Mouse (Mus musculus) heart, embryonic 14.5 days (tissue): Measurements from ENCODE around the gene Gtf2a2. TPM values are rescaled to one million over a fixed set of nuclear protein-coding genes. Genes with fewer than 3 reads are reported as not detected.

ENCODE experiments used
- ATAC-seq: fragments of 200-750 bp; cut with Nextera tagmentation; 2 replicates; pipeline ENCODE4 v1.8.0; 2017; ENCODE audit warnings: low read depth, moderate TSS enrichment; ENCODE audit not compliant: insufficient number of reproducible peaks, insufficient read depth, low FRiP score
- H3K27ac ChIP-seq, 2 experiments: fragments of 200-500 bp in 1 of 2; fragments of 300-500 bp in 1 of 2; sonication (generic) in 1 of 2; replicated peaks in 1 of 2; 2 replicates each; pipeline ENCODE4 v1.5.1; 2012 to 2014; ENCODE audit warnings: low read depth in 2 of 2, low read length in 2 of 2, control low read depth in 1 of 2, mild to moderate bottlenecking in 1 of 2, mixed read lengths in 1 of 2; ENCODE audit not compliant: control insufficient read depth in 1 of 2, insufficient read depth in 1 of 2
- H3K27me3 ChIP-seq: fragments of 300-500 bp; sonication (generic); 2 replicates; pipeline ENCODE4 v1.6.1; 2014; ENCODE audit warnings: mild to moderate bottlenecking, low read length, control low read depth; ENCODE audit not compliant: control insufficient read depth, insufficient read depth
- H3K36me3 ChIP-seq: fragments of 300-500 bp; sonication (generic); 2 replicates; pipeline ENCODE4 v1.6.1; 2014; ENCODE audit warnings: mild to moderate bottlenecking, control low read depth, low read length, mixed read lengths; ENCODE audit not compliant: control insufficient read depth, insufficient read depth
- H3K4me1 ChIP-seq, 2 experiments: fragments of 200-500 bp in 1 of 2; fragments of 300-500 bp in 1 of 2; sonication (generic) in 1 of 2; 2 replicates each; pipeline ENCODE4 v1.6.1; 2012 to 2014; ENCODE audit warnings: low read length in 2 of 2, control low read depth in 1 of 2, mixed read lengths in 1 of 2; ENCODE audit not compliant: control insufficient read depth in 2 of 2, insufficient read depth in 2 of 2
- H3K4me2 ChIP-seq: fragments of 300-500 bp; sonication (generic); 2 replicates; pipeline ENCODE4 v1.6.1; 2014; ENCODE audit warnings: mild to moderate bottlenecking, low read length
- H3K4me3 ChIP-seq, 2 experiments: fragments of 200-500 bp in 1 of 2; fragments of 300-500 bp in 1 of 2; sonication (generic) in 1 of 2; 2 replicates each; pipeline ENCODE4 v1.5.1; 2012 to 2014; ENCODE audit warnings: low read length in 2 of 2, mild to moderate bottlenecking in 2 of 2, control low read depth in 1 of 2, low read depth in 1 of 2, moderate library complexity in 1 of 2; ENCODE audit not compliant: control insufficient read depth in 1 of 2, insufficient read depth in 1 of 2
- H3K9ac ChIP-seq: fragments of 300-500 bp; sonication (generic); 2 replicates; pipeline ENCODE4 v1.6.1; 2014; ENCODE audit warnings: mild to moderate bottlenecking, low read length
- H3K9me3 ChIP-seq: fragments of 300-500 bp; sonication (generic); 2 replicates; pipeline ENCODE4 v1.6.1; 2016; ENCODE audit warnings: low read length, control low read depth; ENCODE audit not compliant: control insufficient read depth
- WGBS: fragments of 180-500 bp; shearing (Covaris S2); extraction: QIAGEN DNeasy Blood & Tissue Kit; methylation state at CpG from one replicate; pipeline ENCODE4 v1.1.7; 2014; 5-methylcytosine and 5-hydroxymethylcytosine counted together
- polyA plus RNA-seq: library from polyadenylated mRNA; unstranded; fragments of >200 nt; fragmentation: Nextera tagmentation; extraction: Ambion mirVana; gene quantifications from 2 replicates; pipeline ENCODE4 v1.2.1, GENCODE M21; 2014

Gtf2a2 gene
- polyA plus RNA-seq, 1 experiment from 2014 or later: 187 TPM

GRCm38 (mm10) chr9:70006984-70007383, 5.4 kb upstream of the Gtf2a2 start:
- WGBS: 90% methylated on average over 5 of the region's 5 CpGs
- no peaks in the 10 kb centered on the region for H3K4me1 ChIP-seq
- no peak overlapping the region for H3K9ac ChIP-seq
- no peaks in the 10 kb centered on the region for H3K27me3 ChIP-seq
- no peak overlapping the region for H3K4me3 ChIP-seq
- no peak overlapping the region for H3K4me2 ChIP-seq
- no peak for ATAC-seq
- no peak overlapping the region for H3K27ac ChIP-seq
- peaks cover 88% of the 10 kb centered on the region for H3K36me3 ChIP-seq
- H3K9me3 ChIP-seq: no peaks in the 10 kb centered on the region

- ATAC-seq: no peak
- no peaks in the 10 kb centered on the region for H3K27me3 ChIP-seq
- peaks cover 81% of the 10 kb centered on the region for H3K36me3 ChIP-seq
- H3K4me1 ChIP-seq: no peaks in the 10 kb centered on the region
- WGBS: 86% methylated on average over 14 of the region's 14 CpGs
- H3K27ac ChIP-seq: no peak overlapping the region
- no peaks in the 10 kb centered on the region for H3K9me3 ChIP-seq
- no peak overlapping the region for H3K4me2 ChIP-seq
- no peak overlapping the region for H3K4me3 ChIP-seq
- no peak overlapping the region for H3K9ac ChIP-seq
These were observed 4.7 kb upstream of the Gtf2a2 start for GRCm38 (mm10) chr9:70007506-70008248.

- Histone ChIP-seq H3K36me3 (peaks cover 64% of the 10 kb centered on the region), H3K9ac (no peak overlapping the region; the same call in 1 of the 2 replicates)
- WGBS: 67% methylated on average over 8 of the region's 8 CpGs
These were observed 2.5 kb upstream of the Gtf2a2 start for GRCm38 (mm10) chr9:70009754-70010304.

GRCm38 (mm10) chr9:70010781-70011473, 1.4 kb upstream of the Gtf2a2 start:
- Histone ChIP-seq H3K4me3 (no peak overlapping the region), H3K36me3 (peaks cover 53% of the 10 kb centered on the region), H3K27me3 (no peaks in the 10 kb centered on the region), H3K9ac (no peak overlapping the region), H3K4me1 (peaks cover 2 to 15% of the 10 kb centered on the region in 2 experiments; a peak in 3 of 4 replicates), H3K27ac (no peak overlapping the region), H3K9me3 (no peaks in the 10 kb centered on the region), H3K4me2 (no peak overlapping the region)
- ATAC-seq: no peak
- WGBS: 90% methylated on average over 5 of the region's 5 CpGs

More at GRCm38 (mm10) chr9:70009754-70010304, 2.5 kb upstream of the Gtf2a2 start:
- H3K4me3 ChIP-seq: no peak overlapping the region
- H3K9me3 ChIP-seq: no peaks in the 10 kb centered on the region
- no peak overlapping the region for H3K4me2 ChIP-seq
- H3K4me1 ChIP-seq: peaks cover 2 to 15% of the 10 kb centered on the region in 2 experiments; a peak in 3 of 4 replicates
- ATAC-seq: no peak
- H3K27me3 ChIP-seq: no peaks in the 10 kb centered on the region
- H3K27ac ChIP-seq: no peak overlapping the region

GRCm38 (mm10) chr9:70011537-70012407, 578 bp upstream of the Gtf2a2 start:
- Histone ChIP-seq H3K4me3 (peak overlapping the region; percentile 72 to 86), H3K9me3 (no peaks in the 10 kb centered on the region), H3K4me1 (peaks cover 2 to 15% of the 10 kb centered on the region in 2 experiments; a peak in 3 of 4 replicates), H3K9ac (peak overlapping the region; percentile 92), H3K36me3 (peaks cover 54% of the 10 kb centered on the region), H3K4me2 (peak overlapping the region; percentile 80), H3K27ac (peak overlapping the region; percentile 63 to 87), H3K27me3 (no peaks in the 10 kb centered on the region)
- ATAC-seq: no peak
- WGBS: 58% methylated on average over 14 of the region's 14 CpGs

- Histone ChIP-seq H3K4me1 (peaks cover 2 to 15% of the 10 kb centered on the region in 2 experiments; a peak in 3 of 4 replicates), H3K9me3 (no peaks in the 10 kb centered on the region), H3K4me3 (no peak overlapping the region), H3K4me2 (no peak overlapping the region), H3K36me3 (peaks cover 48% of the 10 kb centered on the region), H3K9ac (no peak overlapping the region), H3K27me3 (no peaks in the 10 kb centered on the region), H3K27ac (no peak overlapping the region)
- no peak for ATAC-seq
- WGBS: 90% methylated on average over 2 of the region's 2 CpGs
These were observed 3.3 kb downstream of the Gtf2a2 start for GRCm38 (mm10) chr9:70015632-70016031.

- ATAC-seq: no peak
- peaks cover 52% of the 10 kb centered on the region for H3K36me3 ChIP-seq
- H3K4me2 ChIP-seq: no peak overlapping the region
- no peak overlapping the region for H3K9ac ChIP-seq
- no peaks in the 10 kb centered on the region for H3K27me3 ChIP-seq
- no peak overlapping the region for H3K4me3 ChIP-seq
- no peaks in the 10 kb centered on the region for H3K9me3 ChIP-seq
- no peak overlapping the region for H3K27ac ChIP-seq
- peaks cover 0 to 22% of the 10 kb centered on the region in 2 experiments; a peak in 2 of 4 replicates for H3K4me1 ChIP-seq
These were observed 6.5 kb downstream of the Gtf2a2 start for GRCm38 (mm10) chr9:70018879-70019278.
